Mouse (Mus musculus) kidney, adult 2 months (tissue): ENCODE data around the gene Spdl1. TPM values are rescaled to one million over a fixed set of nuclear protein-coding genes. Genes with fewer than 3 reads are reported as not detected.
"Not testable (repeated sequence)": the region's sequence is repeated elsewhere in the genome, so short reads cannot be mapped to it uniquely, and the experiment has no call there.

ENCODE experiments used
- DNase-seq: peaks from one replicate; pipeline ENCODE4 v3.0.0; 2021
- H3K27ac ChIP-seq: fragments of 200-500 bp; 2 replicates; pipeline ENCODE4 v1.5.1; 2012; ENCODE audit warnings: low read depth, low read length, control low read depth, inconsistent platforms; ENCODE audit not compliant: insufficient read depth
- H3K27me3 ChIP-seq: fragments of 200-500 bp; replicated peaks from 2 replicates; pipeline ENCODE4 v1.6.1; 2012; ENCODE audit warnings: mild to moderate bottlenecking, moderate library complexity, low read length, inconsistent platforms; ENCODE audit not compliant: control insufficient read depth, insufficient read depth
- H3K36me3 ChIP-seq: fragments of 200-500 bp; 2 replicates; pipeline ENCODE4 v1.6.1; 2012; ENCODE audit warnings: mild to moderate bottlenecking, moderate library complexity, low read length, inconsistent platforms; ENCODE audit not compliant: control insufficient read depth, insufficient read depth
- H3K4me1 ChIP-seq: fragments of 200-500 bp; 2 replicates; pipeline ENCODE4 v1.6.1; 2011; ENCODE audit warnings: low read length; ENCODE audit not compliant: control insufficient read depth, insufficient read depth
- H3K4me3 ChIP-seq: fragments of 200-500 bp; 2 replicates; pipeline ENCODE4 v1.5.1; 2011; ENCODE audit warnings: mild to moderate bottlenecking, low read depth, low read length, control low read depth; ENCODE audit not compliant: insufficient read depth
- CTCF ChIP-seq: fragments of 200-500 bp; conservative IDR thresholded peaks from 2 replicates; pipeline ENCODE4 v1.5.1; 2011; ENCODE audit warnings: low read depth, mild to moderate bottlenecking, control low read depth, low read length, moderate library complexity, mixed read lengths; ENCODE audit not compliant: insufficient read depth, insufficient read length
- POLR2A ChIP-seq: fragments of 200-500 bp; IDR thresholded peaks from one replicate; pipeline ENCODE4 v1.6.1; 2011; ENCODE audit warnings: low read depth, low read length, control low read depth
- WGBS: fragments of 180-500 bp; shearing (Covaris S2); methylation state at CpG from one replicate; pipeline ENCODE4 v1.1.7; 2018; 5-methylcytosine and 5-hydroxymethylcytosine counted together
- polyA plus RNA-seq: library from polyadenylated mRNA; depleted of rRNA; stranded (reverse); fragments of >200 nt; gene quantifications from 2 replicates; pipeline ENCODE4 v1.2.3, GENCODE M21; 2012

The Spdl1 gene
- polyA plus RNA-seq, 1 experiment = 0.52 TPM

DNA sequence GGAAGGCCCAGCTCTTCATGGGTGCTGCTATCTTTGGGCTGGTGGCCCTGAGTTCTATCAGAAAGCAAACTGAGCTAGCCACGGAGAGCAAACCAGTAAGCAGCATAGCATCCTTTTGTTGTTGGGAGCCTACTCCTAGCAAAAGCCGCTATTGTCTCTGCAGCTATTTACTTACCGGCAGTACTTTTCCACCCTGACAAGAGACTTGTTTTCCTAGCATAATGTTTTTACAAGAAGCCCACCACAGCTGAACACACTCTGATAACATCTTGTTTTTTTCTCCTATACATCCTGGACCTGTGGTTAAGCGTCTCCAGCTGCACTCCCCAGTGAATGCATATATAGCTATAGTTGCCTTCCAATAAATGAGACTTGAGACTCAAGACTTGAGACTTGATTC, 5.6 kb upstream of the Spdl1 start:
- H3K36me3 ChIP-seq = no peaks in the 10 kb centered on the region
- H3K27ac ChIP-seq = no peak overlapping the region
- no peaks in the 10 kb centered on the region for H3K4me1 ChIP-seq
- no peaks in the 10 kb centered on the region for H3K27me3 ChIP-seq
- TF ChIP-seq CTCF (no peak), POLR2A (no peak)
- DNase-seq = no peak
- no peak overlapping the region for H3K4me3 ChIP-seq
- 63% methylated on average over 4 of the region's 4 CpGs for WGBS

DNA sequence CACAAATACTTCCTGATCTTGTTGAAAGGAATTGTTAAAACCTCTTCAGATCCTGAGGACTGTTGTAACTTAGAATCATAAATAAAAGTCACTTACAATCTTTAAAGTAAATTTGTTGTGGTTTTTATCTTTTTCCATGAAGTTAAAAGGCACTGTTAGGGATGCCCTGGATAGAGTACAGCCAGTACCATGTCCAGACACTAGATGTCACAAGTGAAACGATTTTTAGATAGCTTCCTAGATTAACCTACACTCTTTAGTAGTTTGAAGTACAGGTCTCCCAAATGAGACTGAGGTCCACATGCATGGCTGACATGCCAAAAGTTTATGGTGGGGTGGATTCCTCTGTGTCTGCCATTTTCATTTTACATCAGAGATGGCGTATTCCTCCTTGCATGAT, 2.8 kb upstream of the Spdl1 start:
- Histone ChIP-seq H3K36me3 (no peaks in the 10 kb centered on the region), H3K27ac (no peak overlapping the region), H3K4me3 (no peak overlapping the region), H3K4me1 (no peaks in the 10 kb centered on the region), H3K27me3 (no peaks in the 10 kb centered on the region)
- no peak for DNase-seq
- WGBS = 41% methylated on average over 2 of the region's 2 CpGs
- TF ChIP-seq CTCF (no peak), POLR2A (no peak)

DNA sequence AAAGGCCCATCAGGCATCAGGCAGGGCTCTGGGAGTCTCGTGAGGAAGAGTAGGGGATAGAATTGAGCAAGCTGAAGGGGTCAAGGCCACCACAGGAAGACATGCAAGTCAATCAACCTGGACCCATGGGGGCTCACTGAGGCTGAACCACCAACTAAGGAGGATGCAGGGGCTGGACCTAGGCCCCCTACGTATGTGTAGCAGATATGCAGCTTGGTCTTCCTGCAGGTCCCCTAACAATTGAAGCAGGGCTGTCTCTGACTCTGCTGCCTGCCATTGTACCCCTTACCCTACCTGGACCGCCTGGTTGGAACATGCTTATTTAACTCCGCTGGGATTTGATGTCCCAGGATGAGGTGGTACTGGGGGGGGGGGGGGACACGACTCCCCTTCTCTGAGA, 763 bp downstream of the Spdl1 start:
- H3K4me3 ChIP-seq = no peak overlapping the region

DNA sequence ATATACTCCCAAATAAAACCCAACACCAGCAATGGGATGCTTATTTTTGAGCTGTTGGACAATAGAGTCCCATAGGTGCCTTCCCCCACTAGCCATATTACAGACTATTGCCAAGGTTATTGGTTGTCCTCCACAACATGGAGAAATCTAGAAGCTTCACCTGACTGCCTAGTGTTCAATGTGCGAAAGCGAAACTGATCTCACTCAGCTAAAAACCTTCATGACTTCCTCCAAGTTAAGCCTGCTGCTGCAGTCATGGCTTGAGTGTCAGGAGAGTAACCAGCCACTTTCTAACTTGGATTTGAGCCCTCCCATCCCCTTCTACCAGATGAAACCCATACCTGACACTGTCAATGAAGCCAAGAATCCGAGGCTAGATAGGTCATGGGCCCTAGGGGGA, 5.6 kb downstream of the Spdl1 start:
- Histone ChIP-seq H3K27me3 (no peaks in the 10 kb centered on the region), H3K4me1 (no peaks in the 10 kb centered on the region), H3K27ac (no peak overlapping the region), H3K36me3 (no peaks in the 10 kb centered on the region), H3K4me3 (no peak overlapping the region)
- no peak for TF ChIP-seq POLR2A
- no peak for TF ChIP-seq CTCF
- DNase-seq = no peak
- WGBS = 96% methylated on average over 3 of the region's 3 CpGs

More for the DNA sequence above, 763 bp downstream of the Spdl1 start:
- Histone ChIP-seq H3K27me3 (no peaks in the 10 kb centered on the region), H3K27ac (no peak overlapping the region), H3K4me1 (no peaks in the 10 kb centered on the region), H3K36me3 (no peaks in the 10 kb centered on the region)
- no peak for DNase-seq
- TF ChIP-seq CTCF (no peak), POLR2A (no peak)
- WGBS = 18% methylated on average over 4 of the region's 5 CpGs

DNA sequence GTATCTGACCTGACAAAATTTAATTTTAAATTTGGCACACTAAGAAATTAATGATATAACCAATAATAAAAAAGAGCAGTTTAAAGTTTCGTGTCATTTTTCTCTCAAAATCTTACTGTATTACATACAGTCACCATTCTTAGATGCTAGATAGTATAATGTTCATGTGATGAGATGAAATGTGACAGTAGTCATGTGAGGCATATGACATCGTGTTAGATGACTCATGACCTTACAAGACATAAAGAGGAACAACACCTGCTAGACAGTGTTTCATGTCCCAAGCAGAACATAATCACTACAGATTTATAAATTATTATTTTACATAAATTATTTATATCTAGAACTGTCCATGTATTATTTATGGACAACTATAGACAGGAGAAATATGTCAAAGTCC, 6.5 kb downstream of the Spdl1 start:
- whole genome bisulfite sequencing = 91% methylated on average over 2 of the region's 2 CpGs
- no peak for DNase-seq
- Histone ChIP-seq H3K27me3 (no peaks in the 10 kb centered on the region), H3K36me3 (no peaks in the 10 kb centered on the region), H3K4me1 (no peaks in the 10 kb centered on the region), H3K27ac (no peak overlapping the region), H3K4me3 (no peak overlapping the region)
- TF ChIP-seq CTCF (no peak), POLR2A (no peak)

DNA sequence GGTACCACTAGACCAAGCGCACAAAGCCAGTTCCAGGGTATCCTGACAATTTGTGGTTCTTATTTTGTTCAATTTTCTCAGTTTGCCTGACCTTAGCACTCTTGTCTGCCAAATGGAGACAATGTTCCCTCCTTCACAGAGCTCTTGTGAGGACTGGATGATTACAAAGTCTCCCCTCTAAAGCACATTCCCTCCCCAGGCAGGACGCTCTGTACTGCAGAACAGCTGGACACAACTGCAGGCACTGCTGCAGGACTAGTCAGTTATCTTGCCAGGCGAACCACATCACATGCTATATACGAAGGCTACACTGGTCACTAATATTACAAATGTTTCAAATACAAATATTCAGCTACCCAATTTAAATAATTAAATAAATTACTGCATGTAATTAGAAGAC, 8.7 kb downstream of the Spdl1 start:
- Histone ChIP-seq H3K36me3 (no peaks in the 10 kb centered on the region), H3K27ac (no peak overlapping the region), H3K4me3 (no peak overlapping the region), H3K4me1 (no peaks in the 10 kb centered on the region), H3K27me3 (no peaks in the 10 kb centered on the region)
- TF ChIP-seq POLR2A (no peak), CTCF (no peak)
- WGBS = 94% methylated on average over 4 of the region's 4 CpGs
- no peak for DNase-seq

DNA sequence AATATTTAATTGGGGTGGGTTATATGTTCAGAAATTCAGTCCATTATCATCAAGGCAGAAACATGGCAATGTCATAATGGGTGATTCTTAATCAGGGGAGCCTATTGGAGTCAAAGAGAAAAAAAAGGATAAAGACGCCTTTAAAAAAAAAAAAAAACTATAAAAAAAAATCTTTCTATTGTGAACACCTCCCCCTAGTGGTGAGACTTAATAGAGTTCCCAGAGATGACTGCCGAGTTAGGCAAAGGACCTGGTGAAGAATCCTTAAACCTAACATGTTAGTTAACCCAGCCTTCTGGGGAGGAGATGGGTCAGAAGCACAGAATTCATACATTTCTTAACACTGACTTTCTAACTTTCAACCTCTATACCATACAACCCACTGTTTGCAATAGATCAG, 18.7 kb downstream of the Spdl1 start:
- 6% methylated on average over 2 of the region's 2 CpGs for WGBS
- TF ChIP-seq CTCF (no peak), POLR2A (no peak)

DNA sequence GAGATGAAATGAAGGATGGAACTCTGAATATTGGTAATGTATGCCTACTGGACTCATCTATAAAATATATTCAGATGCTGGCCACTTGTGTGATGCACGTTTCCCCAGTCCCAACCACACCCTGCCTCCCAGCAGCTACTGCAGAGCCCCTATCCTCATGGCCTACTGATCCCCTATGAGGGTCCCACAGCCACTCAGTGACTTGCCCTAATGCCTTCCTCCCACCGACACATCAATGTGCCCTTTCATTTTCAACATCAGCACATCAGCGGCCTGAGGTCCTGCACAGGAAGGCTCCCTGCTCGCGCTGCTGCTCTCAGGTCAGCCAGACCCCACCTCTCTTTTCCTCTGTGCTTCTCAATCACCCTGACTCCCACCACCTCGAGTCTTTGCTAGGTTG, 19.1 kb downstream of the Spdl1 start:
- no peak for TF ChIP-seq POLR2A
- TF ChIP-seq CTCF = no peak
- H3K27me3 ChIP-seq = no peaks in the 10 kb centered on the region
- H3K4me3 ChIP-seq = no peak overlapping the region
- H3K4me1 ChIP-seq = no peaks in the 10 kb centered on the region
- DNase-seq = no peak
- WGBS = 88% methylated on average over 6 of the region's 6 CpGs
- H3K27ac ChIP-seq = no peak overlapping the region
- no peaks in the 10 kb centered on the region for H3K36me3 ChIP-seq

More for the DNA sequence above, 18.7 kb downstream of the Spdl1 start:
- no peaks in the 10 kb centered on the region for H3K36me3 ChIP-seq
- H3K4me1 ChIP-seq = no peaks in the 10 kb centered on the region
- no peaks in the 10 kb centered on the region for H3K27me3 ChIP-seq
- DNase-seq = peak; percentile 26
- H3K27ac ChIP-seq = no peak overlapping the region
- H3K4me3 ChIP-seq = no peak overlapping the region

DNA sequence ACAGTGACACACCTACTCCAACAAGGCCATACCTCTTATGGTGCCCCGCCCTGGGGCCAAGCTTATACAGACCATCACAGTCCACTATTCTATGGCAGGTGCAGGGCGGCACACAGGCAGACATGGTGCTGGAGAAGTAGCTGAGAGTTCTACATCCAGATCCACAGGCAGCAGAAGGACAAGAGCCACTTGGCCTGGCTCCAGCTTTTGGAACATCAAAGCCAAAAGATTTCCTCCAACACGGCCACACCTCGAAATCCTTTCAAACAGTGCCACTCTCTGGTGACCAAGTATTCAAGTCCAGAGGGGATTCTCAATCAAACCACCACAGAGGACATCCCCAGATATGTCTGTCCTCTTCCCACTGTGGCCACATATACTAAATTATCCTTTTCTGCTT, 28.4 kb downstream of the Spdl1 start:
- H3K4me3 ChIP-seq, H3K4me1 ChIP-seq, H3K36me3 ChIP-seq, H3K27ac ChIP-seq, H3K27me3 ChIP-seq, DNase-seq: not testable (repeated sequence)
- WGBS = 76% methylated on average over 4 of the region's 4 CpGs

DNA sequence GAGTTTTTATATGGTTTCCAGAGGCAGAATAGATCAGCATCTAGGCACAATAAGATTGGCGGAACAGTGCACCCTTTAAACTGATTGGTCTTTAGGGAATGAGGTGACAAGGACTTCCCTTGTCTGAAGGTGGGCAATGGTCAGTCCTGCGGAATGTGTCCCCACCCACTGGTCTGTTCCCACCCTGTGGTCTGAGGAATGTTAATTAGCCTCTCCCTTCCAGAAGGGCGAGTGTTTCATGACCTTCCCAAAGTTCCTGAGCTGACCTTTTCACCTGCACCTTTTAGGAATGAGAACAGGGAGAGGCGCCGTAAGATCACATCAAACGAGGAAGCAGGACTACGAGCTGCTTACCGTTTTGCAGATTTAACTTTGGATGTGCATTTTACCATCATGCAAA, 35.4 kb downstream of the Spdl1 start:
- H3K27ac ChIP-seq, DNase-seq, H3K4me3 ChIP-seq, H3K27me3 ChIP-seq, H3K36me3 ChIP-seq, H3K4me1 ChIP-seq: not testable (repeated sequence)
- WGBS = 57% methylated on average over 8 of the region's 8 CpGs
